Comparison of ENCODE assay signal across 15 mouse cellular contexts in genomic region chr12:75453027-75453426, GRCm38 (mm10). TPM values are rescaled to one million over a fixed set of nuclear protein-coding genes. Genes with fewer than 3 reads are reported as not detected.
DNase-seq lines count a peak whose midpoint lies in the region; ATAC-seq and TF ChIP-seq lines count a peak whose summit lies in the region.
"Had no signal": no experiment of that assay in that cellular context is flagged by ENCODE, and none has a peak within 500 bp of the region (broad histone marks: within the 10 kb centered on the region; RNA-seq: fewer than 3 reads in every experiment).

No protein-coding gene starts in this region.

- no peaks in the 10 kb centered on the region for H3K4me1 ChIP-seq in kidney, postnatal 0 days (replicated peaks; ENCODE audit: insufficient read depth, low read length)
- H3K4me1 ChIP-seq in kidney, embryonic 14.5 days (ENCODE audit: control insufficient read depth, insufficient read depth, low read length): no peaks in the 10 kb centered on the region
- H3K4me1 ChIP-seq: forebrain, embryonic 12.5 days; limb, embryonic 13.5 days had no signal

- peak; percentile 41 to 75 for DNase-seq in adrenal gland, adult (ENCODE audit: inconsistent age in 2 of 2, low spot score in 1 of 2)
- no peak for DNase-seq in adrenal gland, adult 8-10 months
- no peak for DNase-seq in kidney, postnatal 0 days (ENCODE audit: low spot score)
- DNase-seq in 416B (ENCODE audit: low read depth): peak; percentile 68
- DNase-seq in adrenal gland, postnatal 14 days: peak; percentile 59
- DNase-seq in right cerebral cortex, postnatal 36 days (ENCODE audit: low spot score in 2 of 2): no peak
- DNase-seq in right cerebral cortex, adult 18-20 months: no peak

- TF ChIP-seq CTCF in kidney, postnatal 0 days (IDR thresholded peaks at IDR 0.05; ENCODE audit: low read depth): peak; percentile 44; the same call in 1 of the 2 replicates

- H3K4me2 ChIP-seq in kidney, postnatal 0 days (ENCODE audit: low read length): no peak overlapping the region
- no peak overlapping the region for H3K4me2 ChIP-seq in kidney, embryonic 14.5 days (replicated peaks; ENCODE audit: low read depth, low read length)
- H3K4me2 ChIP-seq: forebrain, embryonic 12.5 days; hindbrain, embryonic 14.5 days; limb, embryonic 13.5 days had no signal

- no peaks in the 10 kb centered on the region for H3K27me3 ChIP-seq in kidney, postnatal 0 days (ENCODE audit: insufficient read depth, low read length)
- H3K27me3 ChIP-seq in kidney, embryonic 14.5 days (ENCODE audit: control insufficient read depth, insufficient read depth, low read length): no peaks in the 10 kb centered on the region
- H3K27me3 ChIP-seq: forebrain, embryonic 12.5 days; limb, embryonic 13.5 days had no signal

- WGBS in kidney, postnatal 0 days: 80% methylated on average over 4 of the region's 4 CpGs
- WGBS in kidney, embryonic 14.5 days: 87% methylated on average over 4 of the region's 4 CpGs

- no peak overlapping the region for H3K4me3 ChIP-seq in kidney, postnatal 0 days (replicated peaks; ENCODE audit: low read depth, low read length)
- no peak overlapping the region for H3K4me3 ChIP-seq in kidney, embryonic 14.5 days (ENCODE audit: low read length)
- H3K4me3 ChIP-seq: forebrain, embryonic 12.5 days; limb, embryonic 13.5 days had no signal

- H3K9me3 ChIP-seq in kidney, postnatal 0 days (replicated peaks; ENCODE audit: low read length): no peaks in the 10 kb centered on the region
- H3K9me3 ChIP-seq in kidney, embryonic 14.5 days (ENCODE audit: control insufficient read depth, low read length): no peaks in the 10 kb centered on the region
- H3K9me3 ChIP-seq: forebrain, embryonic 12.5 days; limb, embryonic 13.5 days had no signal

- H3K36me3 ChIP-seq in kidney, postnatal 0 days (ENCODE audit: insufficient read depth, low read length): peaks cover 15% of the 10 kb centered on the region
- peaks cover 24% of the 10 kb centered on the region for H3K36me3 ChIP-seq in kidney, embryonic 14.5 days (ENCODE audit: control insufficient read depth, insufficient read depth, low read length)

- no peak overlapping the region for H3K9ac ChIP-seq in kidney, postnatal 0 days (ENCODE audit: low read depth, low read length)
- no peak overlapping the region for H3K9ac ChIP-seq in kidney, embryonic 14.5 days (ENCODE audit: low read depth, low read length)
- H3K9ac ChIP-seq: forebrain, embryonic 12.5 days; hindbrain, embryonic 14.5 days; limb, embryonic 13.5 days had no signal

- ATAC-seq in kidney, postnatal 0 days (replicated peaks; ENCODE audit: low FRiP score, low read depth): no peak
- no peak for ATAC-seq in kidney, embryonic 14.5 days (ENCODE audit: low FRiP score, low TSS enrichment)

- H3K27ac ChIP-seq in kidney, postnatal 0 days: no peak overlapping the region
- H3K27ac ChIP-seq in kidney, embryonic 14.5 days (ENCODE audit: low read depth, low read length): no peak overlapping the region
- H3K27ac ChIP-seq: forebrain, embryonic 12.5 days; hindbrain, embryonic 14.5 days; limb, embryonic 13.5 days had no signal

RNA-seq across cellular contexts. Expression of gene Gphb5, which starts 36.4 kb away (rescaled TPM):
- not detected for total RNA-seq in adrenal gland, adult 8-10 months (2022)
- polyA plus RNA-seq in kidney, postnatal 0 days (2015; fragmentation: Nextera tagmentation; extraction: Ambion mirVana): not detected in 2 replicates
- polyA plus RNA-seq in kidney, embryonic 14.5 days (2014; fragmentation: Nextera tagmentation; extraction: Ambion mirVana): not detected in 2 replicates
- not detected in 2 replicates for total RNA-seq in adrenal gland, postnatal 14 days (2021)
- total RNA-seq: granulocyte monocyte progenitor cell, adult 5-6 weeks; megakaryocyte progenitor cell, adult 5-6 weeks had no signal
- polyA plus RNA-seq: C2C12; forebrain, embryonic 12.5 days; hindbrain, embryonic 14.5 days; limb, embryonic 13.5 days; neural tube, embryonic 11.5 days had no signal

Comparison
In these comparisons a context has a peak if more than half of its experiments do, and no peak if none do; other contexts are left out.
1. DNase-seq: peak in adrenal gland, adult (2 of 2), 416B (single experiment) and adrenal gland, postnatal 14 days (single experiment); none in adrenal gland, adult 8-10 months (single experiment), kidney, postnatal 0 days (single experiment), right cerebral cortex, postnatal 36 days (0 of 2) and right cerebral cortex, adult 18-20 months (single experiment).